Mouse (Mus musculus) fat pad, adult 2 months (tissue): ENCODE results near the gene Gm8229.
"Not testable (repeated sequence)": the region's sequence is repeated elsewhere in the genome, so short reads cannot be mapped to it uniquely, and the experiment has no call there.

ENCODE experiments used
- DNase-seq: peaks from one replicate; pipeline ENCODE4 v3.0.0-alpha.2; 2011; ENCODE audit warnings: low read depth, low spot score; ENCODE audit errors: extremely low read depth

Gene Gm8229

DNA sequence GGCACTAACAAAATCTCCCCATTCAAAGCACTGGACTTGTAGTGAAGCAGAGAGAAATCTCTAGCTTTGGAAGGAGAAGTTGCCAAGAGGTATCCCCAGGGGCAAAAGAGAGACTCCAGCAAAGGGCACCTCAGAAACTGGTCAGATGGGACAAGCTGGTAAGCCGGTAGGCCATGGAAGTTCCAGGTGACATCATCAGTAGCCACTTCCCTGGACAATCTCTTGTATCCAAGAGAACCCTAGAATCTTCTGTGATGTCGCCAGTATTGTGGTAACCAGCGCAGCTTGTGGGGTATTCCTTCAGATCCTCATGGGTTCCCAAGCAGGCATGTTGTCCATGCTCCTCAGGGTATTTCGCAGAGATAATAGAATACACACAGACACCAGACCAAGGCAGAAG, at the start of gene Gm8229:
TSS of gene Gm8229 (plus strand) at position 301 of the 400 bp plus-strand sequence.
- not testable (repeated sequence) for DNase-seq

- DNase-seq, result not testable (repeated sequence)
These were observed 26.7 kb upstream of the Gm8229 start, which contains the start of gene Gm5930 for GRCm38 (mm10) chr14:44338484-44338883. Gene Gm5930 (minus strand): TSS chr14:44338584.

GRCm38 (mm10) chr14:44361416-44361815, 3.7 kb upstream of the Gm8229 start:
- not testable (repeated sequence) for DNase-seq

- DNase-seq, result not testable (repeated sequence)
These were observed 2.9 kb upstream of the Gm8229 start for GRCm38 (mm10) chr14:44362301-44362700.

DNA sequence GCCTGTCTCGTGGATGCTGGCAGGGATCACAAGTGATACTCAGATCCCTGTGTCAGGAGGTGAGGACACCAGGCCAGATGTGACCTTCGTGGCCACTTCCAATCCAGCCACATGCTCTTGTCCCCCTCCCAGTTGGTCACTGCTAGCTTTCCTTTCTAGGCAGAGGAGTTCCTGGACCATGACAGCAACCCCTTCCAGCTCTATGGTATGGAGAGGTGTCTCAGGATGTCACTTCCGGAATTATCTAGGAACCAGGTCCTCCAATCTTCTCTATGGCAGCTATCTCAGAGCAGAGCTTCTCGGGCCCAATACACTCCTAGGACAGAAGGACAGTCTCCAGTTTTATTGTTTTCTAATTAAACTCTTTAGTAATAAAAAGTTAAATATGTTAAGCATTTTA, 19.1 kb downstream of the Gm8229 start:
- not testable (repeated sequence) for DNase-seq

GRCm38 (mm10) chr14:44410588-44410987, 45.4 kb downstream of the Gm8229 start, which contains the start of gene Gm3371:
Gene Gm3371 (minus strand): TSS chr14:44410688.
- DNase-seq, result not testable (repeated sequence)
